Mouse (Mus musculus) limb, embryonic 10.5 days (tissue): Measurements from ENCODE around the gene Adam19. TPM values are rescaled to one million over a fixed set of nuclear protein-coding genes. Genes with fewer than 3 reads are reported as not detected.

ENCODE experiments used
- DNase-seq: peaks from one replicate; pipeline ENCODE4 v3.0.0-alpha.2; 2017; ENCODE audit warnings: low spot score
- H3K27ac ChIP-seq: fragments of 300-500 bp; sonication (generic); 2 replicates; pipeline ENCODE4 v1.5.1; 2016; ENCODE audit warnings: mild to moderate bottlenecking
- H3K27me3 ChIP-seq: fragments of 300-500 bp; sonication (generic); 2 replicates; pipeline ENCODE4 v1.6.1; 2016; ENCODE audit warnings: low read depth, mild to moderate bottlenecking; ENCODE audit not compliant: poor library complexity, severe bottlenecking
- H3K36me3 ChIP-seq: fragments of 300-500 bp; sonication (generic); 2 replicates; pipeline ENCODE4 v1.6.1; 2016; ENCODE audit warnings: mild to moderate bottlenecking, moderate library complexity
- H3K4me1 ChIP-seq: fragments of 300-500 bp; sonication (generic); 2 replicates; pipeline ENCODE4 v1.6.1; 2016
- H3K4me3 ChIP-seq: fragments of 300-500 bp; sonication (generic); 2 replicates; pipeline ENCODE4 v1.5.1; 2016; ENCODE audit warnings: mild to moderate bottlenecking, moderate library complexity
- H3K9me3 ChIP-seq: fragments of 300-500 bp; sonication (generic); replicated peaks from 2 replicates; pipeline ENCODE4 v1.6.1; 2016; ENCODE audit warnings: mild to moderate bottlenecking
- WGBS: fragments of 180-500 bp; shearing (Covaris S2); methylation state at CpG from one replicate; pipeline ENCODE4 v1.1.7; 2016; 5-methylcytosine and 5-hydroxymethylcytosine counted together
- polyA plus RNA-seq: library from polyadenylated mRNA; unstranded; fragments of >200 nt; fragmentation: Nextera tagmentation; extraction: Ambion mirVana; gene quantifications from 2 replicates; pipeline ENCODE4 v1.2.1, GENCODE M21; 2016

The Adam19 gene
- polyA plus RNA-seq, 1 experiment from 2014 or later: 14.4 TPM

- WGBS: 93% methylated on average over 12 of the region's 12 CpGs
- Histone ChIP-seq H3K27ac (no peak overlapping the region), H3K9me3 (no peaks in the 10 kb centered on the region), H3K27me3 (no peaks in the 10 kb centered on the region), H3K36me3 (peaks cover 33% of the 10 kb centered on the region), H3K4me3 (no peak overlapping the region), H3K4me1 (peaks cover 10% of the 10 kb centered on the region)
- no peak for DNase-seq
Measured at GRCm38 (mm10) chr11:46125093-46125834, 69.5 kb downstream of the Adam19 start.

DNA sequence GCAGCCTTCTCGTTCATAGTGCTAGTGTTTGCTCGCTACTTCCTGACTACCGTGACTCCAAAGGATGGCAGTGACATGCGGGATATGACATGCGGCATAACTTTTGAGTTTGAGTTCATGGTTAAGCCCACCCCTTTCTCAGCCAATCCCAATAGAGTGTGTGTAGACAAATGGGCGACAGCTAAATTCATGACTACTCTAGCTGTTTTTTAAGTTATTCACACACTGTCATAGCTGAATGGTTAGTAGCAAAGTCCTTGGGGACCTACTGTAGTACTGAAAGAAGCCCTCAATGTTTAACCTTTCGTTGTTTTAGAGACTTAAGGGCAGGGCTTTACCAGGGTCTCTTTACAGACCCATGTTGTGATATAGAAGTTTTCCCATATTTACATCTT, 70.0 kb downstream of the Adam19 start:
- Histone ChIP-seq H3K27me3 (no peaks in the 10 kb centered on the region), H3K9me3 (no peaks in the 10 kb centered on the region), H3K4me3 (no peak overlapping the region), H3K36me3 (peaks cover 33% of the 10 kb centered on the region), H3K4me1 (peaks cover 8% of the 10 kb centered on the region; the same call in 1 of the 2 replicates), H3K27ac (no peak overlapping the region)
- WGBS: 96% methylated on average over 7 of the region's 7 CpGs
- DNase-seq: no peak

- WGBS: 95% methylated on average over 7 of the region's 7 CpGs
- Histone ChIP-seq H3K27ac (no peak overlapping the region), H3K27me3 (no peaks in the 10 kb centered on the region), H3K9me3 (no peaks in the 10 kb centered on the region), H3K4me1 (peaks cover 8% of the 10 kb centered on the region; the same call in 1 of the 2 replicates), H3K36me3 (peaks cover 29% of the 10 kb centered on the region), H3K4me3 (no peak overlapping the region)
- DNase-seq: no peak
Measured at GRCm38 (mm10) chr11:46126317-46126716, 70.5 kb downstream of the Adam19 start.

DNA sequence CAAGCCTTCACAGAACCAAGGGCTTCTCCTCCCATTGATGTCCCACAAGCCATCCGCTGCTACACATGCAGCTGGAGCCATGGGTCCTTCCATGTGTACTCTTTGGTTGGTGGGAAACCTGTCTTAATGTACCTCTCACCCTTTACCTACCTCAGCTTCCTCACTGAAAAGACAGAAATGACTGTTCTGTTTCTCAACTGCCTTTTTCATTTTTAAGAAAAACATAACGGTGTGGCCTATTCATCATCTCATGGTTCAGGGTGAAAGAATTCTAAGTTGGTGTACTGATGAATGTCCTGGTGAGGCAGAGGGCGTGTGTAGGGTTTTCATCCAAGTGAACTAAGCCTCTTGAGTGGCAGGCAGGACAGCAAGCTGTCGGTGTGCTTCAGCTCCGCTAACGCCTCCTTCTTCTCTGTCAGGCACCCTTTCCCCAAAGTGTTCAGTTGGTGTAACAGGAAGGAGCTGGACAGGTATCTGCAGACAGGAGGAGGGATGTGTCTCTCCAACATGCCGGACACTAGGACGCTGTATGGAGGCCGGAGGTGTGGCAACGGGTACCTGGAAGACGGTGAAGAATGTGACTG, 71.1 kb downstream of the Adam19 start:
- Histone ChIP-seq H3K27ac (no peak overlapping the region), H3K4me1 (0 out of 2 replicates have a peak, but pooled peaks cover 4% of the 10 kb centered on the region), H3K36me3 (peaks cover 31% of the 10 kb centered on the region), H3K9me3 (no peaks in the 10 kb centered on the region), H3K4me3 (no peak overlapping the region), H3K27me3 (no peaks in the 10 kb centered on the region)
- WGBS: 92% methylated on average over 11 of the region's 11 CpGs
- DNase-seq: no peak

DNA sequence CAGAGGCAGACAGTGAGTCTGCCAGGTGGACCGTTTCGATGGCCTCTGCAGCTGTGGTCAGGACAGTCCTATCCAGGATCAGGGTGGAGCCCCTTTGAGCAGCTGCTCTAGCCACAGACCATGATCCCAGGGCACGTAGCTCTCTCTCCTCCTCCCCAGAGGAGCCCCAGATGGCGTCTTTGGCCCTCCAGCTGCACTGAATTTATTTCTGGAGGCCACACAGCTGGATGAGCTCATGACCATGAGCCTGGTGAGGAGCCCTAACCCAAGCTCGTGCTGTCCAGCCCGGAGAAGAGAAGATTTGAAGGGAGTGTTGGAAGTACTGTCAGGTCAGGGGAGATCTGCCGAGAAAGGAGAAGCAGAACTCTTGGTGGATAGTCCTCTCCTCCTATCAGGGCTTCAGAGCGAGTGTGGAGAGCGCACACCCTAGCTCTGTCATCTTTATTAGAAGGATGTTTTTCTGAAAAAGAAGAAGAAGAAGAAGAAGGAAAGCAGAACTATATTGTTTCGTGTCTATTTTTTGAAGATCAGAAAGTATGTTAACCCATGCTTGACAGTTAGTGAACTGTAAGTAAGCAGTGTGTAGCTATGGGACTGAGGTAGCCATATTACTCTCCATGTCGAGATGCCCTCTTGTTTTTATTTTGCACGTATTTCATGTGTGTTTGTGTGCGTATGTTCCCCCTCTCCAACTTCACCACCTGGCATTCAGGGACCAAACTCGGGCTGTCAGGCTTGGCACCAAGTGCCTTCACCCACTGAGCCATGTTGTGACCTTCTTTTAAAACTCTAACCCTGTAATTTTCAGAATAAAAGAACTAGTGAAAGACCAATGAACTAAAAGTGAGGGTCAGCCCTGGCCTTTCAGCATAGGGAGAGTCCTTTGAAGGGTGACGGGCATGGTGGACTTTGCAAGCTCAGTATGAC, 72.1 kb downstream of the Adam19 start:
- no peaks in the 10 kb centered on the region for H3K9me3 ChIP-seq
- peaks cover 28% of the 10 kb centered on the region for H3K36me3 ChIP-seq
- H3K27ac ChIP-seq: no peak overlapping the region; the same call in 1 of the 2 replicates
- 0 out of 2 replicates have a peak, but pooled peaks cover 4% of the 10 kb centered on the region for H3K4me1 ChIP-seq
- WGBS: 86% methylated on average over 15 of the region's 15 CpGs
- no peak for DNase-seq
- H3K4me3 ChIP-seq: no peak overlapping the region
- no peaks in the 10 kb centered on the region for H3K27me3 ChIP-seq

DNA sequence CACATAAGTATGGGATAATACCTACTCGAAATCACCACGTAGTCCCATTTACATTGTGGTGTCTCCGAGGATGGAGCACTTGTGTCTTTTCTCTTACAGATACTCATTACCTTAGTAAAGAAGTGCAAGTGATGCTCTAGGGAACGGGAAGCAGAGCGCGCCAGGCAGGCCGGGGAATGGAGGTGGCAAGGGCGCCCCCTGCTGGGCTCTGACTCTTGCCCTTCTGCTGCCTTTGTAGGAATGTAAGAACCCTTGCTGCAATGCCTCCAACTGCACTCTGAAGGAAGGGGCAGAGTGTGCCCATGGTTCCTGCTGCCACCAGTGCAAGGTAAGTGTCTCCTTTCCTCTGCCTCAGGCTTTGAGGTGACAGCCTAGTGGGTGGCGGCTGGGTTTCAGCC, 72.8 kb downstream of the Adam19 start:
- Histone ChIP-seq H3K4me3 (no peak overlapping the region), H3K36me3 (peaks cover 28% of the 10 kb centered on the region), H3K27ac (no peak overlapping the region), H3K27me3 (no peaks in the 10 kb centered on the region), H3K4me1 (0 out of 2 replicates have a peak, but pooled peaks cover 4% of the 10 kb centered on the region), H3K9me3 (no peaks in the 10 kb centered on the region)
- DNase-seq: peak; percentile 42
- 73% methylated on average over 9 of the region's 9 CpGs for WGBS

GRCm38 (mm10) chr11:46131022-46131986, 75.5 kb downstream of the Adam19 start:
- H3K4me3 ChIP-seq: no peak overlapping the region
- 0 out of 2 replicates have a peak, but pooled peaks cover 4% of the 10 kb centered on the region for H3K4me1 ChIP-seq
- H3K27me3 ChIP-seq: no peaks in the 10 kb centered on the region
- no peak for DNase-seq
- H3K27ac ChIP-seq: no peak overlapping the region
- H3K9me3 ChIP-seq: no peaks in the 10 kb centered on the region
- 91% methylated on average over 17 of the region's 17 CpGs for WGBS
- peaks cover 35% of the 10 kb centered on the region for H3K36me3 ChIP-seq

- Histone ChIP-seq H3K36me3 (peaks cover 50% of the 10 kb centered on the region), H3K4me3 (no peak overlapping the region), H3K27ac (no peak overlapping the region), H3K9me3 (no peaks in the 10 kb centered on the region), H3K27me3 (no peaks in the 10 kb centered on the region), H3K4me1 (no peaks in the 10 kb centered on the region)
- no peak for DNase-seq
- 93% methylated on average over 2 of the region's 2 CpGs for WGBS
Measured at GRCm38 (mm10) chr11:46134899-46135298, 79.1 kb downstream of the Adam19 start.

- 88% methylated on average over 6 of the region's 6 CpGs for WGBS
- H3K27ac ChIP-seq: no peak overlapping the region
- no peaks in the 10 kb centered on the region for H3K9me3 ChIP-seq
- no peak overlapping the region for H3K4me3 ChIP-seq
- no peak for DNase-seq
- H3K27me3 ChIP-seq: no peaks in the 10 kb centered on the region
- no peaks in the 10 kb centered on the region for H3K4me1 ChIP-seq
- peaks cover 62% of the 10 kb centered on the region for H3K36me3 ChIP-seq
Measured at GRCm38 (mm10) chr11:46143342-46143741, 87.5 kb downstream of the Adam19 start.

- H3K4me3 ChIP-seq: no peak overlapping the region
- H3K27me3 ChIP-seq: no peaks in the 10 kb centered on the region
- 88% methylated on average over 11 of the region's 11 CpGs for WGBS
- no peak overlapping the region for H3K27ac ChIP-seq
- H3K4me1 ChIP-seq: no peaks in the 10 kb centered on the region
- peaks cover 43% of the 10 kb centered on the region for H3K36me3 ChIP-seq
- no peak for DNase-seq
- no peaks in the 10 kb centered on the region for H3K9me3 ChIP-seq
Measured at GRCm38 (mm10) chr11:46145163-46145875, 89.5 kb downstream of the Adam19 start.

GRCm38 (mm10) chr11:46146619-46147018, 90.8 kb downstream of the Adam19 start:
- no peak overlapping the region for H3K27ac ChIP-seq
- H3K36me3 ChIP-seq: peaks cover 31% of the 10 kb centered on the region
- no peaks in the 10 kb centered on the region for H3K9me3 ChIP-seq
- no peak overlapping the region for H3K4me3 ChIP-seq
- DNase-seq: no peak
- 91% methylated on average over 5 of the region's 5 CpGs for WGBS
- no peaks in the 10 kb centered on the region for H3K4me1 ChIP-seq
- no peaks in the 10 kb centered on the region for H3K27me3 ChIP-seq
